Mouse (Mus musculus) limb, embryonic 10.5 days (tissue): ENCODE measurements around the gene Nmur1. TPM values are rescaled to one million over a fixed set of nuclear protein-coding genes. Genes with fewer than 3 reads are reported as not detected.
A peak's percentile ranks its signal among the peaks of the same experiment; 100 is the strongest.

Experiments used
- DNase-seq: peaks from one replicate; pipeline ENCODE4 v3.0.0-alpha.2; 2017; ENCODE audit warnings: low spot score
- H3K27ac ChIP-seq: fragments of 300-500 bp; sonication (generic); 2 replicates; pipeline ENCODE4 v1.5.1; 2016; ENCODE audit warnings: mild to moderate bottlenecking
- H3K27me3 ChIP-seq: fragments of 300-500 bp; sonication (generic); 2 replicates; pipeline ENCODE4 v1.6.1; 2016; ENCODE audit warnings: low read depth, mild to moderate bottlenecking; ENCODE audit not compliant: poor library complexity, severe bottlenecking
- H3K36me3 ChIP-seq: fragments of 300-500 bp; sonication (generic); 2 replicates; pipeline ENCODE4 v1.6.1; 2016; ENCODE audit warnings: mild to moderate bottlenecking, moderate library complexity
- H3K4me1 ChIP-seq: fragments of 300-500 bp; sonication (generic); 2 replicates; pipeline ENCODE4 v1.6.1; 2016
- H3K4me3 ChIP-seq: fragments of 300-500 bp; sonication (generic); 2 replicates; pipeline ENCODE4 v1.5.1; 2016; ENCODE audit warnings: mild to moderate bottlenecking, moderate library complexity
- H3K9me3 ChIP-seq: fragments of 300-500 bp; sonication (generic); replicated peaks from 2 replicates; pipeline ENCODE4 v1.6.1; 2016; ENCODE audit warnings: mild to moderate bottlenecking
- WGBS: fragments of 180-500 bp; shearing (Covaris S2); methylation state at CpG from one replicate; pipeline ENCODE4 v1.1.7; 2016; 5-methylcytosine and 5-hydroxymethylcytosine counted together
- polyA plus RNA-seq: library from polyadenylated mRNA; unstranded; fragments of >200 nt; fragmentation: Nextera tagmentation; extraction: Ambion mirVana; gene quantifications from 2 replicates; pipeline ENCODE4 v1.2.1, GENCODE M21; 2016

The Nmur1 gene
- polyA plus RNA-seq, 1 experiment from 2014 or later: 0.15 TPM

- Histone ChIP-seq H3K9me3 (no peaks in the 10 kb centered on the region), H3K27ac (no peak overlapping the region), H3K27me3 (peaks cover 8% of the 10 kb centered on the region; the same call in 1 of the 2 replicates), H3K4me3 (no peak overlapping the region), H3K4me1 (peaks cover 65% of the 10 kb centered on the region), H3K36me3 (no peaks in the 10 kb centered on the region)
- no peak for DNase-seq
- 88% methylated on average over 6 of the region's 6 CpGs for WGBS
These were observed 11.9 kb upstream of the Nmur1 start for GRCm38 (mm10) chr1:86438014-86438319.

DNA sequence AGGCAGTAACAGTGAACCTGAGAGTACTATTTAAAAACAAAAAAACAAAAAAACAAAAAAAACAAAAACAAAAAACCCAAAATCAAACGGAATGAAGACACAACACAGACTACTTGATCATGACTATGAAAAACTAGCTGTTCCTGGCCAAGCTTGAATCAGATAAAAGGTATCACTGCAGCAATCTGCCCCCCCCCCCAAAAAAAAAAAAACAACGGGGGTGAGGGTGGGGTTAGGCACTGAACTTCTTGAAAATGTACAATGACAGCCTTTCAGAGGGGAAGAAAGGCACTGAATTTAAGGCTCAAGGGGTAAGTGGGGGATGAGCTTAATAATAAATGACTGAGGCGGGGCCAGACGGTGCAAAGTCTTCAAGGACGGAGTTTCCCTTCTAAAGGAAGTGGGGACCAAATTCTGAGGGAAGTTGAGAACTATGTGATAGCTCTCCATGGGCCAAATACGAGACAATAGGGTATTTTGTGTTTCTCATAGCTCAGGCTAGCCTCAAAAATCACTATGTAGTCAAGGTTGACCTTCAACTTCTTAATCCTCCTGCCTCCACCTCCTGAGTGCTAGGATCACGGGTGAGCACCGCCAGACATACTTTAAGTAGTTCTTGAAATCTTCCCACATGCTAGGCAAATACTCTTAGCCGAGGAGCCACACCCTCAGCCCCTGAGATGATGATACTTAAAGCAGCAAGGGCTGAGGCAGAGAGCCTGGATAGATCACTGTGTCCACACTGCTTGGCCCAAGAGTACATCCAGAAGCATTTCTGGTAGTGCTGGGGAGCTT is 11.4 kb upstream of the Nmur1 start:
- Histone ChIP-seq H3K36me3 (no peaks in the 10 kb centered on the region), H3K4me1 (peaks cover 59% of the 10 kb centered on the region)

DNA sequence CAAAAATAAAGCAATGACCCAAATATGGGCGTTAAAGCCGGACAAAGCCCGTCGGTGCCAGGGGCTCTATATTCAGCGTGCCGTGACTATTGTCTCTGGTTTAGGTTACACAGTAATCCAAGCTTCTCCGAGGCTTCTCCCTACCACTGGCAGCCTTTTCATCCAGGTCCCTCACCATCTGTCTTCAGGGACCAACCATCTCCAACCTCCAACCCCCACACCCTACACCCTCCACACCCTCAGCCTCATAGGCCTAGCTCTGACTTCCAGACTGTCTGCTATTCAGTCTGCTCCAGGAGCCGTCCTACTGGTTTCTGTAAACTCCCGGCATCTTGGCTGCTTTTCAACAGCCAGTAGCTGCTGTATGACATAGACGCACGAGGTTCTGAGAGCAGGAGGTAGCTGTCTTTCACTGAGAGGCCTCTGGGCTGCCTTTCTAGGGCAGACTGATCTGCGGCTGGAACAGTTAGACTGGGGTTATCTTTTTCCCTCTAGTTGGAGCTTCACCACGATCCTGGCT is 9.3 kb upstream of the Nmur1 start:
- Histone ChIP-seq H3K4me3 (peak overlapping the region; percentile 55), H3K27ac (peak overlapping the region; percentile 94), H3K27me3 (peaks cover 8% of the 10 kb centered on the region; the same call in 1 of the 2 replicates), H3K9me3 (no peaks in the 10 kb centered on the region), H3K4me1 (peaks cover 40% of the 10 kb centered on the region), H3K36me3 (no peaks in the 10 kb centered on the region)
- no peak for DNase-seq
- 53% methylated on average over 13 of the region's 13 CpGs for WGBS

More for the DNA sequence above, 11.4 kb upstream of the Nmur1 start:
- no peak for DNase-seq
- no peak overlapping the region for H3K27ac ChIP-seq
- no peak overlapping the region for H3K4me3 ChIP-seq
- H3K9me3 ChIP-seq: no peaks in the 10 kb centered on the region
- 76% methylated on average over 9 of the region's 9 CpGs for WGBS
- H3K27me3 ChIP-seq: peaks cover 8% of the 10 kb centered on the region; the same call in 1 of the 2 replicates

DNA sequence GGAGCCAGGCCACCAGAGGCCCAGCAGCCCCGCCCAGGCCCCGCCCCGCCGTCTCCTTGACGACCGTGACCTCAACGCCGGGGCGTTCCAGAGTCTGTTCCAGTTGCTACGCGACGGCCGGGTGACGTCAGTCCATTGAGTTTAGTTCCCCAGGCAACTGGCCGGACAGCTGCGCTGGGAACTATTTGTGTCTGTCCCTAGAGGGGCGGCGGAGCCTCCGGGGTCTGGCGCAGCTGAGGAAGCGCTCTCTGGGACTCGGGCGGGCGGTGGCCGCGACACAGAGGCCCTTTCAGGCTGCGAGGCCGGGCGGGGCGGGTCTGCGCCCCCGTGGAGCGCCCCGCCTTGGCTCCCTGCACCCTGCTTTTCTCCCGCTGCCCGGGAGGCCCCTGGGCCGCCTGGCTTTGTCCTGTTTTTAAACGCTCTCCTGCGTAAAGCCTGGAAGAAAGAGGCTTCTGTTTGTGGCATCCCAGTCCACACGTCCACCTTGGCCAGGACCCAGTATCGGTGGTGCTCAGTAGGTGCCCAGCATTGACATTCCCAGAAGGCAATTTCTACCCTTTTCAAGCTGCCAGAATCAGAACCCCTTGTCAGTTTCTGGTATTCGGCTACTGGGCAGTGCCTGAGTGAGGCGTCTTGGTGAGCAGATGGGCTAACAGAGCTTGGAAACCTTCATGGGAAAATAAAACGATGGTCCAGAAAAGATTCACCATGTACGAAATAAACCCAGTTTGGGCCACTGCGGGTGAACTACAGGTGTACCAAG is 8.6 kb upstream of the Nmur1 start:
- Histone ChIP-seq H3K9me3 (no peaks in the 10 kb centered on the region), H3K27ac (peak overlapping the region; percentile 94), H3K36me3 (no peaks in the 10 kb centered on the region), H3K27me3 (peaks cover 8% of the 10 kb centered on the region; the same call in 1 of the 2 replicates), H3K4me3 (peak overlapping the region; percentile 55), H3K4me1 (peaks cover 33% of the 10 kb centered on the region)
- peak; percentile 100 for DNase-seq
- WGBS: 4% methylated on average over 46 of the region's 46 CpGs

DNA sequence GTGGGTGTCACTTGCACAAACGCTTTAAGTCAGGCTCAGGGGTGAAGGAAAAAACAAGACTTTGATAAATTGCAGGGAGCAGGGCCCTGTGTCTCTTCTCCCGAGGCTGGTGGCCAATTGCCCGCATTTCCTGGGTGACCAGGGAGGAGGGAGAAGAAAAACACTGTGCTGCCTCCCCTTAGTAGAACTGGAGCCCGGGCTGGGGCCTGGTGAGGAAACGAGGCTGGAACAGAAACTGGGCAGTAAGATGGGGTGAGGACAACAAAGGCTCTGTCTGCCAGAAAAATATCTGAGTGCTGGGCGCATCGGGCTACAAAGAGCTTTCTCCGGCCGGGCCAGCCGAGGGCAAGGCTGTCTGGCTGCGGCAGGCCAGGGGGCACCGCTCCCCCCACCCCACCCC is 8.0 kb upstream of the Nmur1 start:
- peak overlapping the region; percentile 55 for H3K4me3 ChIP-seq
- no peaks in the 10 kb centered on the region for H3K9me3 ChIP-seq
- no peaks in the 10 kb centered on the region for H3K36me3 ChIP-seq
- H3K27ac ChIP-seq: peak overlapping the region; percentile 94
- H3K27me3 ChIP-seq: peaks cover 4% of the 10 kb centered on the region; the same call in 1 of the 2 replicates
- no peak for DNase-seq
- WGBS: 1% methylated on average over 12 of the region's 12 CpGs
- peaks cover 30% of the 10 kb centered on the region for H3K4me1 ChIP-seq

DNA sequence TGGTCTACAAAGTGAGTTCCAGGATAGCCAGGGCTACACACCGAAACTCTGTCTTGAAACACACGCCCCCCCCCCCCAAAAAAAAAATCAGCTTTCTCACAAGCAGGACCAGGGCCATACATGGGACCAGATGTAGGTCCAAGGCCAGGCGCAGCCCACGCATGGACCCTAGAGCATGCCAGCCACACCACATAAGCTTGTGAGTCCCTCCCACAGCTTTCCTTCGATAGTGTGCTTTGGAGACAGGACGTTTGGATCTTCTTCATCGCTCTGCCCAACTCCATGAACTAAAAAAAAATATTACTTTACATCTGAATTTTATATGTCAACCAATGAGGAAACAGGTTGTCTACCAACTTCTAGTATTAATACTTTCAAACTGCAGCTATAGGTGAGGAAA is 7.3 kb upstream of the Nmur1 start:
- no peak for DNase-seq
- Histone ChIP-seq H3K27me3 (no peaks in the 10 kb centered on the region), H3K36me3 (no peaks in the 10 kb centered on the region), H3K9me3 (no peaks in the 10 kb centered on the region), H3K27ac (peak overlapping the region; percentile 94), H3K4me1 (peaks cover 29% of the 10 kb centered on the region), H3K4me3 (peak overlapping the region; percentile 55; the same call in 1 of the 2 replicates)
- 84% methylated on average over 7 of the region's 7 CpGs for WGBS

DNA sequence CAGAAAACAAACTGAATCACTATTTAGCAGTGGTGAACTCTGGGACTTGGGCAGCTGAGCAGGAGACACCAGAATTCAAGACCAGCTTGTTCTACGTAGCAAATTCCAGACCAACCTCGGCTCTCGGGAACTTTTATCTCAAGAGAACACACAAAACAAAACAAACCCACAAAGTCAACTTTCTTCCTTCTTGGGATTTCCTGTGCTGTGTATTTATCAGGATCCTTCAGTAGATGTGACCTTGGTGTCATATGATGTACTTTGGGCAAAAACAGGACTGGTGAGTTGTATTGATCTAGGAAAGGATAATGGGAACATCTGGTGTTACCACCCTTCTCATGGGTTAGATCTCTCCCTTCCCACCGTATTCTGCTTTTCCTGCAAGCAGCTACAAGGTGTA is 6.8 kb upstream of the Nmur1 start:
- Histone ChIP-seq H3K4me1 (peaks cover 28% of the 10 kb centered on the region), H3K27me3 (no peaks in the 10 kb centered on the region), H3K4me3 (no peak overlapping the region), H3K9me3 (no peaks in the 10 kb centered on the region), H3K27ac (peak overlapping the region; percentile 39; the same call in 1 of the 2 replicates), H3K36me3 (no peaks in the 10 kb centered on the region)
- 86% methylated on average over 4 of the region's 4 CpGs for WGBS
- DNase-seq: no peak

DNA sequence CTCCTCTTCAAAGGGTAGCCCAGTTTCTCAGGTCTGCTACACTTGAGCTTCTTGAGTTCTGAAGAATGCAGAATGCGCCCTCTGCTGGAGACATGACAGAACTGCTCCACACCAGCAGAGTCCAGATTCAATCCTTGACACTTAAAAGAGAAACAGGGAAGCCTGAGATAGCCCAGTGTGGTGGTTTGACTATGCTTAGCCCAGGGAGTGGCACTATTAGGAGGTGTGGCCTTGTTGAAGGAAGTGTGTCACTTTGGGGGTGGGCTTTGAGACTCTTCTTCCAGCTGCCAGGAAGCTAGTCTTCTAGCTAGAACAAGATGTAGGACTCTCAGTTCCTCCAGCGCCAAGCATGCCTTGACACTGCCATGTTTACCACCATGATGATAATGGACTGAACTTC is 4.0 kb upstream of the Nmur1 start:
- 48% methylated on average over 2 of the region's 2 CpGs for WGBS
- no peaks in the 10 kb centered on the region for H3K9me3 ChIP-seq
- no peaks in the 10 kb centered on the region for H3K36me3 ChIP-seq
- peaks cover 23% of the 10 kb centered on the region for H3K4me1 ChIP-seq
- H3K4me3 ChIP-seq: no peak overlapping the region
- H3K27ac ChIP-seq: no peak overlapping the region
- H3K27me3 ChIP-seq: no peaks in the 10 kb centered on the region
- DNase-seq: peak; percentile 79

GRCm38 (mm10) chr1:86424835-86425547 is 1.0 kb downstream of the Nmur1 start:
- H3K4me1 ChIP-seq: peaks cover 27% of the 10 kb centered on the region
- H3K9me3 ChIP-seq: no peaks in the 10 kb centered on the region
- peak overlapping the region; percentile 61 for H3K27ac ChIP-seq
- H3K36me3 ChIP-seq: no peaks in the 10 kb centered on the region
- H3K4me3 ChIP-seq: no peak overlapping the region
- DNase-seq: no peak
- WGBS: 29% methylated on average over 11 of the region's 11 CpGs
- no peaks in the 10 kb centered on the region for H3K27me3 ChIP-seq

GRCm38 (mm10) chr1:86424336-86424735 is 1.7 kb downstream of the Nmur1 start:
- no peak for DNase-seq
- Histone ChIP-seq H3K36me3 (no peaks in the 10 kb centered on the region), H3K27ac (no peak overlapping the region), H3K27me3 (no peaks in the 10 kb centered on the region), H3K4me1 (peaks cover 30% of the 10 kb centered on the region), H3K9me3 (no peaks in the 10 kb centered on the region), H3K4me3 (no peak overlapping the region)
- 82% methylated on average over 1 of the region's 1 CpGs for WGBS

- DNase-seq: no peak
- no peaks in the 10 kb centered on the region for H3K9me3 ChIP-seq
- H3K27ac ChIP-seq: no peak overlapping the region
- no peaks in the 10 kb centered on the region for H3K27me3 ChIP-seq
- H3K4me3 ChIP-seq: no peak overlapping the region
- H3K4me1 ChIP-seq: peaks cover 30% of the 10 kb centered on the region
- no peaks in the 10 kb centered on the region for H3K36me3 ChIP-seq
- 73% methylated on average over 5 of the region's 5 CpGs for WGBS
These were observed 2.1 kb downstream of the Nmur1 start for GRCm38 (mm10) chr1:86423879-86424278.

- WGBS: 40% methylated on average over 10 of the region's 10 CpGs
- no peak for DNase-seq
- no peaks in the 10 kb centered on the region for H3K36me3 ChIP-seq
- H3K4me1 ChIP-seq: peaks cover 35% of the 10 kb centered on the region
- no peaks in the 10 kb centered on the region for H3K9me3 ChIP-seq
- no peaks in the 10 kb centered on the region for H3K27me3 ChIP-seq
- peak overlapping the region; percentile 81 for H3K27ac ChIP-seq
- H3K4me3 ChIP-seq: no peak overlapping the region
These were observed 5.0 kb downstream of the Nmur1 start for GRCm38 (mm10) chr1:86421007-86421406.
